Mouse (Mus musculus): ENCODE results near the gene Prkar1b. TPM values are rescaled to one million over a fixed set of nuclear protein-coding genes. Genes with fewer than 3 reads are reported as not detected.

Prkar1b gene
- polyA plus RNA-seq, 1 experiment = 5.1 TPM

GRCm38 (mm10) chr5:138997936-138998580 lies 151.7 kb downstream of the Prkar1b start:
- DNase-seq (ENCODE audit: low read depth) = no peak

- no peak for DNase-seq (ENCODE audit: low read depth)
Measured at GRCm38 (mm10) chr5:138997171-138997788, 152.5 kb downstream of the Prkar1b start, which contains the start of gene Pdgfa. Gene Pdgfa, minus strand, starts transcription at chr5:138997370.

GRCm38 (mm10) chr5:138996322-138997073 lies 153.3 kb downstream of the Prkar1b start:
- DNase-seq (ENCODE audit: low read depth) = no peak

GRCm38 (mm10) chr5:138995721-138996311 lies 154.0 kb downstream of the Prkar1b start:
- DNase-seq (ENCODE audit: low read depth) = no peak

- DNase-seq (ENCODE audit: low read depth) = no peak
Measured at GRCm38 (mm10) chr5:138994786-138995720, 154.7 kb downstream of the Prkar1b start.

- DNase-seq (ENCODE audit: low read depth) = no peak
Measured at GRCm38 (mm10) chr5:138994108-138994785, 155.6 kb downstream of the Prkar1b start.

GRCm38 (mm10) chr5:138993371-138994107 lies 156.3 kb downstream of the Prkar1b start:
- no peak for DNase-seq (ENCODE audit: low read depth)

- no peak for DNase-seq (ENCODE audit: low read depth)
Measured at GRCm38 (mm10) chr5:138992611-138993370, 157.0 kb downstream of the Prkar1b start.

GRCm38 (mm10) chr5:138991734-138992133 lies 158.1 kb downstream of the Prkar1b start:
- DNase-seq (ENCODE audit: low read depth) = no peak

- no peak for DNase-seq (ENCODE audit: low read depth)
Measured at GRCm38 (mm10) chr5:138990659-138991380, 159.0 kb downstream of the Prkar1b start.

GRCm38 (mm10) chr5:138989567-138989966 lies 160.2 kb downstream of the Prkar1b start:
- DNase-seq (ENCODE audit: low read depth) = no peak

- DNase-seq (ENCODE audit: low read depth) = no peak
Measured at GRCm38 (mm10) chr5:138988764-138989163, 161.0 kb downstream of the Prkar1b start.

- no peak for DNase-seq (ENCODE audit: low read depth)
Measured at GRCm38 (mm10) chr5:138987994-138988393, 161.8 kb downstream of the Prkar1b start.

GRCm38 (mm10) chr5:138981921-138982320 lies 167.9 kb downstream of the Prkar1b start:
- DNase-seq (ENCODE audit: low read depth) = no peak

GRCm38 (mm10) chr5:138980608-138981007 lies 169.2 kb downstream of the Prkar1b start:
- no peak for DNase-seq (ENCODE audit: low read depth)

GRCm38 (mm10) chr5:138979840-138980239 lies 170.0 kb downstream of the Prkar1b start:
- DNase-seq (ENCODE audit: low read depth) = no peak

GRCm38 (mm10) chr5:138977759-138978158 lies 172.0 kb downstream of the Prkar1b start:
- DNase-seq (ENCODE audit: low read depth) = no peak

GRCm38 (mm10) chr5:138974911-138975485 lies 174.8 kb downstream of the Prkar1b start:
- DNase-seq (ENCODE audit: low read depth) = no peak

Data from gonadal fat pad, adult 2 months (tissue).